In genomic region chr10:92242714-92243440, GRCm38 (mm10) we compare ENCODE assay signal across 9 mouse cellular contexts.
DNase-seq lines count a peak whose midpoint lies in the region; ATAC-seq and TF ChIP-seq lines count a peak whose summit lies in the region.
"Had no signal": no experiment of that assay in that cellular context is flagged by ENCODE, and none has a peak within 500 bp of the region (broad histone marks: within the 10 kb centered on the region; RNA-seq: fewer than 3 reads in every experiment).

No protein-coding gene starts in this region.

- no peak overlapping the region for H3K27ac ChIP-seq in gastrocnemius, adult 2 months
- no peak overlapping the region for H3K27ac ChIP-seq in forebrain, embryonic 15.5 days (replicated peaks)
- H3K27ac ChIP-seq in limb, embryonic 14.5 days (replicated peaks; ENCODE audit: low read depth, low read length) = no peak overlapping the region
- no peak overlapping the region for H3K27ac ChIP-seq in liver, embryonic 12.5 days

- no peaks in the 10 kb centered on the region for H3K9me3 ChIP-seq in forebrain, embryonic 15.5 days
- no peaks in the 10 kb centered on the region for H3K9me3 ChIP-seq in limb, embryonic 14.5 days (ENCODE audit: control insufficient read depth, low read length)
- H3K9me3 ChIP-seq in liver, embryonic 12.5 days (replicated peaks) = no peaks in the 10 kb centered on the region

- no peaks in the 10 kb centered on the region for H3K36me3 ChIP-seq in forebrain, embryonic 15.5 days
- no peaks in the 10 kb centered on the region for H3K36me3 ChIP-seq in limb, embryonic 14.5 days (ENCODE audit: control insufficient read depth, insufficient read depth, low read length)
- H3K36me3 ChIP-seq in liver, embryonic 12.5 days = no peaks in the 10 kb centered on the region

- H3K4me1 ChIP-seq in forebrain, embryonic 15.5 days = peaks cover 24% of the 10 kb centered on the region
- no peaks in the 10 kb centered on the region for H3K4me1 ChIP-seq in limb, embryonic 14.5 days (ENCODE audit: control insufficient read depth, insufficient read depth, low read length)
- no peaks in the 10 kb centered on the region for H3K4me1 ChIP-seq in liver, embryonic 12.5 days

- no peak overlapping the region for H3K9ac ChIP-seq in forebrain, embryonic 15.5 days (replicated peaks)
- H3K9ac ChIP-seq in limb, embryonic 14.5 days (ENCODE audit: low read depth, low read length, severe bottlenecking) = no peak overlapping the region
- H3K9ac ChIP-seq in liver, embryonic 12.5 days = no peak overlapping the region

- no peak overlapping the region for H3K4me2 ChIP-seq in forebrain, embryonic 15.5 days (replicated peaks)
- no peak overlapping the region for H3K4me2 ChIP-seq in limb, embryonic 14.5 days (replicated peaks; ENCODE audit: low read depth, low read length, severe bottlenecking)
- H3K4me2 ChIP-seq in liver, embryonic 12.5 days = no peak overlapping the region

- no peak for TF ChIP-seq POLR2A in limb, embryonic 14.5 days (IDR thresholded peaks at IDR 0.05; ENCODE audit: borderline replicate concordance, extremely low read depth, insufficient read depth, insufficient read length)

- no peak overlapping the region for H3K4me3 ChIP-seq in gastrocnemius, adult 2 months
- H3K4me3 ChIP-seq in forebrain, embryonic 15.5 days = no peak overlapping the region
- no peak overlapping the region for H3K4me3 ChIP-seq in limb, embryonic 14.5 days (replicated peaks; ENCODE audit: low read length)
- no peak overlapping the region for H3K4me3 ChIP-seq in liver, embryonic 12.5 days

- intact Hi-C loops in gastrocnemius, adult 2 months (cut with DNase I) = no loop called here

- 21% methylated on average over 11 of the region's 11 CpGs for WGBS in forebrain, embryonic 15.5 days
- WGBS in limb, embryonic 14.5 days = 46% methylated on average over 11 of the region's 11 CpGs
- WGBS in liver, embryonic 12.5 days (ENCODE audit: insufficient replicate concordance) = 69% methylated on average over 11 of the region's 11 CpGs

- TF ChIP-seq CTCF in gastrocnemius, adult 2 months (IDR thresholded peaks at IDR 0.05) = no peak

- DNase-seq in gastrocnemius, adult 2 months = peak; percentile 18
- no peak for DNase-seq in gastrocnemius, adult 8-10 months (ENCODE audit: low spot score in 2 of 2)
- DNase-seq in adrenal gland, postnatal 36 days = peak; percentile 12 to 18
- peak; percentile 65 for DNase-seq in limb, embryonic 14.5 days (ENCODE audit: low spot score)
- no peak for DNase-seq in spleen, adult 12 weeks (ENCODE audit: low spot score)
- no peak for DNase-seq in heart, adult 18-20 months

- no peaks in the 10 kb centered on the region for H3K27me3 ChIP-seq in forebrain, embryonic 15.5 days
- H3K27me3 ChIP-seq in limb, embryonic 14.5 days (ENCODE audit: control insufficient read depth, insufficient read depth, low read length) = no peaks in the 10 kb centered on the region
- H3K27me3 ChIP-seq in liver, embryonic 12.5 days (replicated peaks) = no peaks in the 10 kb centered on the region
- H3K27me3 ChIP-seq: CH12.LX had no signal

- peak; percentile 71 for ATAC-seq in forebrain, embryonic 15.5 days (replicated peaks)
- ATAC-seq in limb, embryonic 14.5 days (ENCODE audit: low FRiP score, low read depth) = peak; percentile 55; the same call in 1 of the 2 replicates
- ATAC-seq in liver, embryonic 12.5 days = no peak

Comparison
In these comparisons a context has a peak if more than half of its experiments do, and no peak if none do; other contexts are left out.
1. DNase-seq: peak in gastrocnemius, adult 2 months (single experiment), adrenal gland, postnatal 36 days (2 of 2) and limb, embryonic 14.5 days (single experiment); none in gastrocnemius, adult 8-10 months (0 of 2), spleen, adult 12 weeks (single experiment) and heart, adult 18-20 months (0 of 2).